Mouse (Mus musculus) spleen, adult 18-20 months (tissue): ENCODE data around the gene Siah2.

Experiments used
- DNase-seq, 2 experiments: peaks; one replicate each; pipeline ENCODE4 v3.0.0; 2022; ENCODE audit warnings: mixed read lengths in 2 of 2

The Siah2 gene

GRCm38 (mm10) chr3:58693331-58693730, 1.1 kb upstream of the Siah2 start:
- no peak for DNase-seq

- peak; percentile 25 to 49 for DNase-seq
Observed at GRCm38 (mm10) chr3:58691374-58691939, 743 bp downstream of the Siah2 start.

DNA sequence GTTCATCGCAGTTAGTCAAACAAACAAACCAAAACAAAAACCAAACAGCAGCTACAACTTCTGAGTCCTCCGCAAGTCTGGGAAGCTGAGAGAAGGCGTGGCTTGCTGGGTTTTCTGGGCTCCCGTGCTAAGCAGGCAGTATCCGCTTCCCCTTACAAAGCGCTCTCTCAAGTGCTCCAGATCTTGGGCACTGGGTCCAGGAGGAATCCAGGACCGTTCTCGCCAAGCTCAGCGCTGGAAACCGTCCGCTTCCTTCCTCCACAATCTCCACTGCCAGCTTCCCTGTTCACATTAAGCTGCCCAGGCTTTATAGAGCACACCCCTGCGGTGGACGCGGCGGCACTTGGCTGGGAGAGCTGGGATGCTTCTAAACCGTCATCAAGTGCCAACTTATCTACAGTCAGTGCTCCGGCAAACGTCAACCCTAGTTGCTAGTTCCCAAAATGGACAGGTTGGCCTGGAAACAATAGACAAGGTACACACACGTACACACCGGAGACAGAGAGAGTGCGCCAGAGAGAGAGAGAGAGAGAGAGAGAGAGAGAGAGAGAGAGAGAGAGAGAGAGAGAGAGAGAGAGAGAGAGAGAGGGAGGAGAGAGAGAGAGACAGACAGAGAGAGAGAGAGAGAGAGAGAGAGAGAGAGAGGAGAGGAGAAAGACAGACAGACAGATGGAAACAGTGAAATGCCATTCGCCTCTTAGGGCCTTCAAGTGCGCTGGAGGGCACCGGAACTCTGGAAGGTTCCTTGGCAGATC, 1.4 kb downstream of the Siah2 start:
- DNase-seq: peak; percentile 18 to 46

DNA sequence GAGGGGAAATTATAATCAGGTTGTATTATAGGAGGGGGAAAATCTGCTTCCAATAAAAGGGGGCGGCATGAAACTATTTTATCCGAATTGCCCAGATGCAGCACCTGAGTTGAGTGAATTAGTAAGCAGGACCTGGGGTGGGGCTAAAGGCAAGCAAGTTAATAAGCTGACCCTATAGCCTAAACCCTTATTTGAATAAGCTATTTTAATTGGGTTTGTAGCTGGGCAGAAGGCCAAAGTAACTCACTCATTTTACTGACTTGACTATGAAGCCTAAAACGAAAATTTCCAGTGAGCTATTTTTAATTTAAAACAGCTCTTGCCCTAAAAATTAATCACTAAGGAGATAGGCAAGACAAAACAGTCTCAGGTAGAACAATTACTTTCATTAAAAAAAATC, 2.5 kb downstream of the Siah2 start:
- DNase-seq: no peak

GRCm38 (mm10) chr3:58689105-58689504, 3.1 kb downstream of the Siah2 start:
- DNase-seq: no peak

DNA sequence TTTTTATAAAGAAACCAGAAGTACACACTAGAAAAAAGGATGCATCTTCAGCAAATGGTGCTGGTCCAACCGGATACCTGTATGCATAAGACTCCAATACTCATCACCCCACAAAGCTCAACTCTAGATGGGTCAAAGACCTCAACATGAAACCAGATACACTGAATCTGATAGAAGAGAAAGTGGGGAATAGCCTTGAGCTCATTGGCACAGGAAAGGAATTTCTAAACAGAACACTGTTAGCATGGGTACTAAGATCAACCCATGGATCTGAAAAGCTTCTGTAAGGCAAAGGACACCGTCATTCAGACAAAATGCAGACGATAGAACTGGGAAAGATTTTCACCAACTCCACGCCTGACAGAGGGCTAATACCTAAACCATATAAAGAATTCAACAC, 3.6 kb downstream of the Siah2 start:
- no peak for DNase-seq

GRCm38 (mm10) chr3:58686922-58687284, 5.3 kb downstream of the Siah2 start:
- no peak for DNase-seq

GRCm38 (mm10) chr3:58686206-58686921, 5.8 kb downstream of the Siah2 start:
- no peak for DNase-seq

GRCm38 (mm10) chr3:58685396-58685795, 6.8 kb downstream of the Siah2 start:
- no peak for DNase-seq

DNA sequence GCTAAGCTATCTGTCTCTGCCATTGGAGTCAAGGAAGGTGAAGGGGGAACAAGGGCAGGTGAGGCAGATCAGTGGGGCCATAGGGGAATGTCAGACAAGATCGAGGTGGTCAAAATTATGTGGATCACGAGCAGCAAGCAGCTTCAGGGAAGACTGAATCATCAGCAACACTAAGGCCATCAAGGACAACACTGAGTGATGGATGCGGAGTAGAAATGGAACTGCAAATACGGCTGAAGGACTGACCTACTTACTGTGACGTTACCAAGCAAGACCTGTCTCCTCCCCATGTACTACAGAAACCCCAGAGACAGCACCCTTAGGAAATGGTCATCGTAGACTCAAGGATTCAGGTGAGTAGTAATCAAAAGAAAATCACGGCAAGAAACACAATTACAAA, 8.9 kb downstream of the Siah2 start:
- no peak for DNase-seq

DNA sequence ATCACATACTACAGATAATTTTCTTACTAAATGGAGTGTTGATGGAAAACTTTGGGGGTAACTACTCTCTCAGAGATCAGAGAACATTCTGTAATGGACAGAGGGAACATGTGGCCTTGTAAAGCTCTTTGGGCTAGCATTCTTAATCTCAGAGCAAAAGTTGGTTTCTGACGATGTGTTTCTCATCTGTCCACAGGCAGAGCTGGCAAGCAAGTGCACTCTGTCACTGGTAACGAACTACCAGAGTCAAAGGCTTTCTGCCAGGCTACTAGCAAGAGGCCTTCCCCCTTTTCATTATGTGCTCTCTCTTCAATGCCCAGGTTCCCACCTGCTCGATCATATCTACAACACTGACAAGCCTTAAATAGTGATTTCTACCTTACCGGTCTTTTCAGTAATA, 9.9 kb downstream of the Siah2 start:
- DNase-seq: no peak

DNA sequence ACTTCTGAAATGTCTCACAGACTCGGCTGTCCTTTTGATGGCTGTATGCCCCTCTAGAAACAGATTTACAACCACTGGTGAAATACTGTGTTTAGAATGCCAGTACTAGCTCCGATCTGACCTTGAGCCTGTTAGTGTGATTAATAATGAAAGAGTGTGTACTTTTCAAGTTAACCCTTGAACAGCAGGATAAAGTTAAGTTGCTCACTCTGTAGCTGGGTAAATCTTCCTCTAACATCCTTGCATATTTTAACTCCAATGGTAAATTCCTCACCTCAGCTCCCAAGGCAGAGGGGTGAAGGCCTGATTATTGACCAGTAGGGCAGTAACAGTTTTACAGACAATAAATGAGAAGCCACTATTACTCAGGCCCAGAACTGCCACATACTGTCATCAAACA, 10.4 kb downstream of the Siah2 start:
- no peak for DNase-seq

DNA sequence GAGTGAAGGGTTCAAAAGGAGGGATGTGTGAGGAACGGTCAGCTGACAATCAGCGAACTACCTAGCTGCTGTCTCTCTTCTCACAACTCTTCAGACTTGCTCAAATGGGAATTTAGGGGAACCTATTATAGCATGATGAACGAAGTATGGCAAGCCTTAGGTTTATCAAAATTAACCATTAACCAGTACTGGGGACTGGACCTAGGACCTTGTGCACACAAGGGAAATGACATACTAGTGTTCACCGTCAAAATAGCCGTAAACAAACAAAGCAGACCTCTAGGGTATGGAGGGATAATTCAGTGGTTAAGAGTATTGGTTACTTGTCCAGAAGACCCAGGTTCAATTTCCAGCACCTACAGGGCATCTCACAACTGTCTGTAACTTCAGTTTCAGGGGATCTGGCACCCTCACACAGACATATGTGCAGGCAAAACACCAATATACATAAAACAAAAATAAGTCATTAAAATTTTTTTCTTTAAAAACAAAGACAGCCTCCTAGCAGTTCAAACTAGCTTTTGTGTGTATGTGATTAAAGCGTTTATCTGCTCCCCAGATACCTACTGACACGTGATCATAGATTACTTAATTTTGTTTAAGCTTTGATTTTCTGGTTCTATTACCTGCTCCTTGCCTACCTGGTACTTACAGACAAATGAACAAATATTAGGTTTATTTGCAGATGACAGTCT, 11.1 kb downstream of the Siah2 start:
- DNase-seq: no peak

DNA sequence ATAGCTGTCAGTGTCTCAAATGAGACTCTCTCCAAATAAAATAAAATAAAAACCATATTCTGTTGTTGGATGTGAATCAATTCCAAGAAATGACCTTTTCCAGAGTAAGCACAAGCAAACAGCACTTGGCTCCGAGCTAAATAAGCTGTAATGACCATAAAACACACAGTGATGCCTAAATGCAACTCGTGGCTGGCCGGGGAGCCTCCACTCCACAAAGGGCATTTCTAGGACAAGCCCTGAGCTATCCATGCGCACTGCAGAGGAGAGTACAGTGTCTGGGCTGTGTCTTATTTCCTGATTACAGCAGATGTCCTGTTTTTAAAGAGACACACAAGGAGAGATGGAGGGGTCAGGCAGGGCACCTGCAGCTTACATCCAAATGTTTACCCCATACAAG, 12.2 kb downstream of the Siah2 start:
- DNase-seq: no peak

DNA sequence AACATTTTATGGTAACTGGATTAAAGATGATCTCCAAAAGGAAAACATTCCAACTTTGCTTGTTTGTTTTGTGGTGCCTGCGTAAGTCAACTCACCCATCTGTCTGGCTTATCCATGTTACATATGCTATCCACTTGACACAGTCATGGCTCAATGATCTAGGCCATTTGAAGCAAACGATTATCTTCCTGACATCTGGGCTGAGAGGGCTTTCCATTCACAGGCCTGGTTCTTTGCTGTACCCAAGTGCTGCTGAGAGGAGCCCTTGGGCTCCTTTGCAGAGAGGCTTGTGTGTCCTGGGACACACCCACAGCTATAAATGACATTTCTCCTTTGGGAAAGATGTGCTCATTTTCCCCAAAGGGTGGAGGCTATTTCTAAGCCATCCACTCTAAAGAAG, 13.3 kb downstream of the Siah2 start:
- DNase-seq: no peak

GRCm38 (mm10) chr3:58678384-58678783, 13.8 kb downstream of the Siah2 start:
- DNase-seq: no peak

DNA sequence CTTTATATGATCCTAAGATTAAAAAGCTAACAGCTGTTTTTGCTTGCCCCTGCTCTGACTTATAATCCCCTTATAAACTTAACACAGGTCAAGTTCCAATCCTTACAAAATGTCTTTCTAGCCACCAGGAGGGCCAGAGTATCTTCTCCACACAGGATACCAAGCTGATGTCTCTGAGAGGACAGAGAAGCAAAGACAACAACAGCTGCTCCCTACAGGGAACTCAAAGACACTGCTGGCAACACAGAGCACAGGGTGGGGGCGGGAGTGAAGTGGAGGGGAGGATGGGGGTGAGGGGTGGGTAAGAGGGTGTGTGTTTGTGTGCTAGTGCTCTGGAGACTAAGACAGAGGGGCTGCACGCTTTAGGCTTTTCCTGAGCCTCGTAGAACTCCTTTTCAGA, 14.6 kb downstream of the Siah2 start:
- DNase-seq: no peak

DNA sequence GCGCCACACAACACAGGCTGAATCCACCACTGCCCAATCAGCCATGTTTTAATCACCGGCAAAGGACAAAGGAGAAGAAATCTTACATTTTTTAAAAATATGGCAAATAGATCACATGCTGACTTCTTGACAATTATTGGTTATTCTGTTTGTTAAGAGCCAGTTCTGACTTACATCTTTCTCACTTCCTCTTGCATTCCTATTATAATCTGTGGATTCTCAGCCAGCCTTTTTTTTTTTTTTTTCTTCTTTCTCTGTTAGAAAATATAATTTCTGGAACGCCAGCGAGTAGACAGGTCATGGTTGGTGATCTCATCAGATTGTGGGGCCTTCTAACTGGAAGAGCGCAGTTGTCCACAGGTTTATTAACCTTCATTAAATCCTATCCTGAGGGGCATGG, 18.9 kb downstream of the Siah2 start:
- DNase-seq: no peak

DNA sequence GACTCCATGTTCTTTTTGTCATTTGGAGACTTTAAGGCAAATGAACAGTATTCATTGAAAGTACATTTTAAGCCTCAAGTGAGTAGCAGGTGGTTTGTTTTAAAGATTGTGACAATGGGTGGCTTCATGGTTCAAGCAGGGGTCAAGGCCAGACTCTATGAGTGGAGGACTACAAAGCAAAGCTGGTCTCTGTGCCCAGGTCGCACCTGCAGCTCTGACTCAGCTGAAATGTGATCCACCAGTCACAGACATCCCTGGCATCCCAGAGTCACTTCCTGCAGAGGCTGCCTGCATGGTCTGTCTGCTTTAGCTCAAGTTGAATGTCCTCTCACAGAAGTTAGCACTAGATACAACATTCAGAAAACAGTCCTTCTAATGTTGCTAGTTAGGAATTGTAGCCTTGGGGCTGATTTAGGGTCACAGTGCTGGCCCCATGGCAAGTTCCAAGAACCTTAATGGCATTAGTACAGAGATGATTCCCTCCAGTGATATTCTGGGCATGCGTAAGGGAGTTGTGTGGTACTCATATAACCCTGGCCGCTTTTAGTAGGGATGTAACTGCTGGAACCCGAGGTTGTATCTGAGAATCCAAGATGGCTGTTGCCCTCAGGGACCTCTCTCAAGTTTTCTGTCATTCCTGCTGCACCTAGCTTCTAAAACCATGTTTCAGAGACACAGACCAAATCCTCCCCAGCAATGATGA, 19.6 kb downstream of the Siah2 start:
- no peak for DNase-seq

GRCm38 (mm10) chr3:58671616-58672250, 20.5 kb downstream of the Siah2 start:
- DNase-seq: peak in 1 of 2 experiments; percentile 34

- no peak for DNase-seq
Observed at GRCm38 (mm10) chr3:58663970-58664369, 28.2 kb downstream of the Siah2 start.

DNA sequence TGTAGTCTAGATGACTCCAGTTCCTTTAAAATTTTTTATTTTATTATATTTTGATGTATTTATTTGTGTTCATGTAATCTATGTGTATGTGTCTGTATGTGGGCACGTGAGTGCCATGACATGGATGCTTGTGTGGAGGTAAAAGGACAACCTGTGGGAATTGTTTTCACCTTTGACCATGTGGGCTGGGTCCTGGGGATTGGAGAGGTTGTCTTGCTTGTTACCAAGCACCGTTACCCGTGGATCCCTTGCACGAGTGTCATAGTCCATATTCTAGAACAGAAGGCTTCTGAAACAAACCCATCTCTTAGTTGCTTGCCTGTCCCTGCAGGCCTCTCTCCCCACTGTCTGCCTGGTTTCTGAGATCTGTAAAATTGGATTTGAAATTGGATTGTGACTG, 31.6 kb downstream of the Siah2 start:
- no peak for DNase-seq

- peak; percentile 44 to 75 for DNase-seq
Observed at GRCm38 (mm10) chr3:58657356-58657755, 34.8 kb downstream of the Siah2 start.
